Mouse (Mus musculus): ENCODE results near the gene Serpinb11. TPM values are rescaled to one million over a fixed set of nuclear protein-coding genes. Genes with fewer than 3 reads are reported as not detected.

Gene Serpinb11
- not detected for total RNA-seq (2023)

GRCm38 (mm10) chr1:107360898-107361297, at the start of gene Serpinb11:
Serpinb11 (plus strand) TSS chr1:107361198.

GRCm38 (mm10) chr1:107399355-107399754, 38.4 kb downstream of the Serpinb11 start, which contains the start of gene Serpinb7:
Serpinb7 (plus strand) TSS chr1:107399655.

Other genes with a start within 250 kb of the Serpinb11 start
- not detected for gene Serpinb3b, start 82.8 kb upstream of the Serpinb11 start, total RNA-seq (2023)
- gene Serpinb3c, start 82.8 kb upstream of the Serpinb11 start, total RNA-seq (2023): not detected
- not detected for gene Serpinb7, start 38.5 kb downstream of the Serpinb11 start, total RNA-seq (2023)
- not detected for gene Serpinb2, start 150.2 kb downstream of the Serpinb11 start, total RNA-seq (2023)
- gene Serpinb8, start 228.8 kb downstream of the Serpinb11 start, total RNA-seq (2023): not detected